Mouse (Mus musculus): ENCODE data around the gene Gbp10.
"Not testable (repeated sequence)": the region's sequence is repeated elsewhere in the genome, so short reads cannot be mapped to it uniquely, and the experiment has no call there.

GRCm38 (mm10) chr5:105199149-105199548 lies 40.2 kb downstream of the Gbp10 start:
- not testable (repeated sequence) for TF ChIP-seq POLR2A (IDR thresholded peaks at IDR 0.05; ENCODE audit: control insufficient read depth, extremely low read depth, insufficient read depth, low read length, poor library complexity); CTCF (IDR thresholded peaks at IDR 0.05; ENCODE audit: borderline replicate concordance, control insufficient read depth, extremely low read depth, insufficient read depth, low read length, poor library complexity)
